Mouse (Mus musculus): Measurements from ENCODE around the gene Smarca1. TPM values are rescaled to one million over a fixed set of nuclear protein-coding genes. Genes with fewer than 3 reads are reported as not detected.

Gene Smarca1
- polyA plus RNA-seq, 1 experiment: 13.0 TPM

GRCm38 (mm10) chrX:47912306-47912792, 19.6 kb upstream of the Smarca1 start, which contains the start of gene Ocrl:
Gene Ocrl (plus strand): TSS chrX:47912387.
- H3K4me1 ChIP-seq (ENCODE audit: control insufficient read depth, insufficient read depth, low read length): no peaks in the 10 kb centered on the region; the same call in 1 of the 2 replicates
- peak within 1 kb of the TSS; percentile 83; the same call in 1 of the 2 replicates for H3K27ac ChIP-seq (ENCODE audit: insufficient read depth, low read length)
- H3K4me3 ChIP-seq (ENCODE audit: insufficient read depth, low read length): peak within 1 kb of the TSS; percentile 86
- no peak for TF ChIP-seq POLR2A (IDR thresholded peaks at IDR 0.05; ENCODE audit: extremely low read depth, insufficient read depth, low read length)
- peak; percentile 47 for TF ChIP-seq CTCF (IDR thresholded peaks at IDR 0.05; ENCODE audit: extremely low read depth, insufficient read depth, low read length)

- Histone ChIP-seq H3K27ac (ENCODE audit: insufficient read depth, low read length) (peak overlapping the region; percentile 98), H3K4me1 (ENCODE audit: control insufficient read depth, insufficient read depth, low read length) (no peaks in the 10 kb centered on the region), H3K4me3 (ENCODE audit: insufficient read depth, low read length) (peak overlapping the region; percentile 92)
- no peak for TF ChIP-seq POLR2A (IDR thresholded peaks at IDR 0.05; ENCODE audit: extremely low read depth, insufficient read depth, low read length)
- TF ChIP-seq CTCF (IDR thresholded peaks at IDR 0.05; ENCODE audit: extremely low read depth, insufficient read depth, low read length): no peak
These were observed 805 bp downstream of the Smarca1 start for GRCm38 (mm10) chrX:47891907-47892430.

GRCm38 (mm10) chrX:47891243-47891906, 1.4 kb downstream of the Smarca1 start:
- TF ChIP-seq CTCF (IDR thresholded peaks at IDR 0.05; ENCODE audit: extremely low read depth, insufficient read depth, low read length) (no peak), POLR2A (IDR thresholded peaks at IDR 0.05; ENCODE audit: extremely low read depth, insufficient read depth, low read length) (no peak)
- Histone ChIP-seq H3K4me3 (ENCODE audit: insufficient read depth, low read length) (peak overlapping the region; percentile 92), H3K27ac (ENCODE audit: insufficient read depth, low read length) (no peak overlapping the region), H3K4me1 (ENCODE audit: control insufficient read depth, insufficient read depth, low read length) (no peaks in the 10 kb centered on the region)

GRCm38 (mm10) chrX:47887401-47887800, 5.4 kb downstream of the Smarca1 start:
- H3K27ac ChIP-seq (ENCODE audit: insufficient read depth, low read length): no peak overlapping the region
- no peaks in the 10 kb centered on the region for H3K4me1 ChIP-seq (ENCODE audit: control insufficient read depth, insufficient read depth, low read length)
- no peak overlapping the region for H3K4me3 ChIP-seq (ENCODE audit: insufficient read depth, low read length)
- no peak for TF ChIP-seq POLR2A (IDR thresholded peaks at IDR 0.05; ENCODE audit: extremely low read depth, insufficient read depth, low read length)
- TF ChIP-seq CTCF (IDR thresholded peaks at IDR 0.05; ENCODE audit: extremely low read depth, insufficient read depth, low read length): no peak

- no peaks in the 10 kb centered on the region for H3K4me1 ChIP-seq (ENCODE audit: control insufficient read depth, insufficient read depth, low read length)
- no peak overlapping the region for H3K4me3 ChIP-seq (ENCODE audit: insufficient read depth, low read length)
- TF ChIP-seq POLR2A (IDR thresholded peaks at IDR 0.05; ENCODE audit: extremely low read depth, insufficient read depth, low read length) (no peak), CTCF (IDR thresholded peaks at IDR 0.05; ENCODE audit: extremely low read depth, insufficient read depth, low read length) (no peak)
- H3K27ac ChIP-seq (ENCODE audit: insufficient read depth, low read length): no peak overlapping the region
These were observed 10.0 kb downstream of the Smarca1 start for GRCm38 (mm10) chrX:47882813-47883212.

GRCm38 (mm10) chrX:47880052-47880451, 12.7 kb downstream of the Smarca1 start:
- Histone ChIP-seq H3K27ac (ENCODE audit: insufficient read depth, low read length) (no peak overlapping the region), H3K4me1 (ENCODE audit: control insufficient read depth, insufficient read depth, low read length) (no peaks in the 10 kb centered on the region), H3K4me3 (ENCODE audit: insufficient read depth, low read length) (no peak overlapping the region)
- TF ChIP-seq CTCF (IDR thresholded peaks at IDR 0.05; ENCODE audit: extremely low read depth, insufficient read depth, low read length) (no peak), POLR2A (IDR thresholded peaks at IDR 0.05; ENCODE audit: extremely low read depth, insufficient read depth, low read length) (no peak)

GRCm38 (mm10) chrX:47858544-47858943, 34.2 kb downstream of the Smarca1 start:
- Histone ChIP-seq H3K4me1 (ENCODE audit: control insufficient read depth, insufficient read depth, low read length) (no peaks in the 10 kb centered on the region), H3K27ac (ENCODE audit: insufficient read depth, low read length) (no peak overlapping the region), H3K4me3 (ENCODE audit: insufficient read depth, low read length) (no peak overlapping the region)
- no peak for TF ChIP-seq CTCF (IDR thresholded peaks at IDR 0.05; ENCODE audit: extremely low read depth, insufficient read depth, low read length)
- TF ChIP-seq POLR2A (IDR thresholded peaks at IDR 0.05; ENCODE audit: extremely low read depth, insufficient read depth, low read length): no peak

- TF ChIP-seq CTCF (IDR thresholded peaks at IDR 0.05; ENCODE audit: extremely low read depth, insufficient read depth, low read length): no peak
- no peak for TF ChIP-seq POLR2A (IDR thresholded peaks at IDR 0.05; ENCODE audit: extremely low read depth, insufficient read depth, low read length)
- Histone ChIP-seq H3K4me1 (ENCODE audit: control insufficient read depth, insufficient read depth, low read length) (no peaks in the 10 kb centered on the region), H3K27ac (ENCODE audit: insufficient read depth, low read length) (no peak overlapping the region), H3K4me3 (ENCODE audit: insufficient read depth, low read length) (no peak overlapping the region)
These were observed 57.0 kb downstream of the Smarca1 start for GRCm38 (mm10) chrX:47835835-47836195.

GRCm38 (mm10) chrX:47835098-47835834, 57.5 kb downstream of the Smarca1 start:
- Histone ChIP-seq H3K4me3 (ENCODE audit: insufficient read depth, low read length) (no peak overlapping the region), H3K4me1 (ENCODE audit: control insufficient read depth, insufficient read depth, low read length) (no peaks in the 10 kb centered on the region), H3K27ac (ENCODE audit: insufficient read depth, low read length) (no peak overlapping the region)
- no peak for TF ChIP-seq POLR2A (IDR thresholded peaks at IDR 0.05; ENCODE audit: extremely low read depth, insufficient read depth, low read length)
- TF ChIP-seq CTCF (IDR thresholded peaks at IDR 0.05; ENCODE audit: extremely low read depth, insufficient read depth, low read length): no peak

All from cortical plate, adult 2 months (tissue).